Mouse (Mus musculus) cerebellum, adult 9-11 months (tissue): Measurements from ENCODE around the gene Gzmc.
"Not testable (repeated sequence)": the region's sequence is repeated elsewhere in the genome, so short reads cannot be mapped to it uniquely, and the experiment has no call there.

Experiments used
- DNase-seq: peaks from one replicate; pipeline ENCODE4 v3.0.0; 2022

The Gzmc gene

DNA sequence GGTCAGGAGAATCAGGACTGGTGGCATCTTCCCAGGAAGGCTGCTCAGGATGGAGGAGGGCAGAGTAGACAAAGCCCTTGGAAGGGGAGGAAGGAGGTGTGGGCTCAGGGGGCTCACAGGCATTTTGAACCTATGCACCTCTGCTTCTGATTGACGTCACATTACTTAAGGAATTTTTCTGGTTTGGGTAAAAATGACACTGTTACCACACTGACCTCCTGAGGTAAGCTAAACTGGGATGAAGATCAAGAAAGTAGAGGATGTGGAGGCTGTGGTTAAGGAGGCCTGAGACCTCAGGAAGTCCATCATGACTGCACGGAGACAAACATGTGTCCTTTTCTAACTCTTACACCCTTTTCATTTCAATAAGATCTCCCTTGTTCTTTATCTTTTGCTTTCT lies at the start of gene Gzmc:
Gzmc (minus strand) TSS at position 101 of the 400 bp plus-strand sequence.
- DNase-seq = no peak

DNA sequence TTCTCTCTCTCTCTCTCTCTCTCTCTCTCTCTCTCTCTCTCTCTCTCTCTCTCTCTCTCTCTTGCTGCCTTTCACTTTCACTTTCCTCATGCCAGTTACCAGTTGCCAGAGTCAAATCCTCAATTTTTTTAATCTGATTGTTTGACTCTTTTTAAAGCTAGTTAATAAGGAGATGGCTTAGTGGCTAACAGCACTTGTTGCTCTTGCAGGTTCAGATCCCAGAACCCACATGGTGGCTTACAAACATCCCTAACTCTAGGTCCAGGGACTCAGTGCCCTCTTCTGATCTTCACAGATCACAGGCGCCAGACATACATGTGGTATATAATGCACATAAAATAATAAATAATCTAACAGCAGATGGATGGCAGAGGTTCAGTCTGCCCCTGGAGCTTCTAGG lies 49.4 kb upstream of the Gzmc start:
- no peak for DNase-seq

DNA sequence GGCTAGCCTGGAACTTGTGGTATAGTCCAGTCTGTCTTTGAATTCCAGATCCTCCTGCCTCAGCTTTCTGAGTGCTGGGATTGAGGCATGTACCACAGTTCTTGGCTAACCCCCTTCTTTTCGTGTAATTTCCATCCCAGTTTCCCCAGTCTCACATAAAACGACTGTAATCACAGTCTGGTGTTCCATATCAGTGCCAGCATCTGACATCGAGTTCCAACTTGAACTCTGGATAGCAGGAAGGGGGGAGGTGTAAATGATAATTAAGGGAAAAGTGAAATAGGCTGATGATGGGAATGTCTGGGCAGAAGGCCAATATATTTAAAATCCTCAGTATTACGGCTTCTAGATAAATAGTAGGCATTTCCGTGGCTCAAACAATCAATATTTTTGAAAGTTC lies 46.6 kb upstream of the Gzmc start:
- DNase-seq = no peak

DNA sequence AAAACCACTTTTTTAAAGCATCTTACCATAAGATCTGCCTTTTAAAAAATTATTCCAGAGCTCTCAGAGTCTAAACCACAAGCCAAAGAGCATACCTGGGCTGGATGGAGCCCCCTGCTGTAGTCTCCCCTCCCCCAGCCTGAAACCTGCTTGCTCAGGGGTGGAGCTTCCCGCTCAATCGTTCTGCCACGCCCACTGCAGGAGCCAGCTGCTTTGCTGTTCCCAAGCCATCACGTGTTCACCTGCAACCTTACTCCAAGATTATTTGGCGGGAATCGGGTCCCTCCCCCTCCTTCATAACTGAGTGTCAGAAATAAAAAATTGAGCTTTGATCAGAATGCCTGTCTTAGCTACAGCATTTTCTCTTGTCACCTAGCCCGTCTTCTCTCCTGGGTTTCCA lies 44.2 kb upstream of the Gzmc start:
- not testable (repeated sequence) for DNase-seq

DNA sequence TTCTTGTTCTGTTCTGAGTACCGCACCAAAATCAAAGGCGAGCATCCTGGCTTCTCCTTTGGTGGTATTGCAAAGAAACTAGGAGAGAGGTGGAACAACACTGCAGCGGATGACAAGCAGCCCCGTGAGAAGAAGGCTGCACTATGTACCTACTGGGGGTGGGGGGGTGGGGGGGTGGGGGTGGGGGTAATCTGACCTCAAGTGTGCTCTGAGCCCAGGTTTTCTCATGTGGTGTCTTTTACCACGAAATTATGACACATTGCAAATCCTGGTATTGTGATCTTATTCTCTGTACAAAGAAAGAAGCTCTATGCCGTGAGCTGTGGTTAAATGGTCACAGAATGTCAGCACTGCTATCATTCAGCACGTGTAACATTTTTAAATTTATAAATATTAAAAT lies 41.6 kb upstream of the Gzmc start:
- DNase-seq = not testable (repeated sequence)

DNA sequence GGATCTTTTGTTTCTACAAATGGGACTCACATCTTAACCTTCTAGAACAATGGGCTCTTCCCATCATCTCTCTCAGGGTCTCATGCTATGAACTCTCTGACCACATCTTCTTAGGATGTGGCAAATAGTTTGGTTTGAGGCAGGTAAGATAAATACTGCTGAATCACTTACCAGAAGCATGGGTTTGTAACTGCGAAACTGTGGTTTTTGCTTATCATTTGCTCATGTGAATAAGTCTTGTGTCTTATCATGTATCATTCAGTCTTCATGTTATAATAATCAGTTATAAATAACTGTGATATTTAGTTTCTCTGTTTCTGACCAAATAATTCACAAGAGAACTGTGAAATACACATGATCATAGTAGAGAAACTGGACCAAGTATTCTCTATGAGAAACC lies 31.7 kb upstream of the Gzmc start:
- no peak for DNase-seq

DNA sequence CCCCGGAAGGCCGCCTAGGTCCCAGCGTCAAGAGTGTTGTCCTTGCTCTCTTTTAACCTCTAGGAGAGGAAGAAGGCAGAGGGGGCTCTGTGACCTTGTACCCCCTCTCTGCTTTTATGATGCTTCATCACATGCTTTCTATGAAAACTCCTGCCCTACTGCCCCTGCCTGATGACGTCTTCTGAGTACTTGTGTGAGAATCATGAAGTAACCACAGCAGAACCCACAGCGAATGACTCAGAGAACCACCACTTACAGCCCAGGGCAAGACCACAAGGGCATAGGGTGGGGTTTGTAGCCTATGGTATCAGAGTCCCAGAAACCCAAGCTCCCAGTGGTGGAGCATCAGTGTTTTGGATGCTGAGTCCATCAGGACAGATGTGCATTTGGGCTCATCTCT lies 27.7 kb upstream of the Gzmc start, which contains the start of gene Gzmb:
Gzmb (minus strand) TSS at position 108 of the 400 bp plus-strand sequence.
- DNase-seq = no peak

DNA sequence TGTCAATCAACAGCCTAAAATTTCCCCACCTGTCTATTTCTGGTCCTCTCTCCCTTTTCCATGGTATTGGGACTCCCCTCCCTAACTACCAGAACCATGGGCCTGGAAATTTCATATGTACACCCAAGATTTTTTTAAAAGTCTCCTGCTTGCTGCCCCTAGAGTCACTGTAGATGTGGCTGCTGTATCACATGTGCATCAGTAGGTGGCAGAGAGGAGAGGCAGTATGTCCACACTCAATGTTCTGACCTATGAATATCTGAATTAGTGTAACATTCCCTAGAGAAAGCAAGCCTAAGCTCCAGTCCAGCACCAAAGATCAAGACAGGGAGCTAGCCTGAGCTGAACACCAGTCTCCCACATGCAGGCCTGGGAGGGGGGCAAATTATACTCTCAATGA lies 6.0 kb upstream of the Gzmc start:
- DNase-seq = no peak

DNA sequence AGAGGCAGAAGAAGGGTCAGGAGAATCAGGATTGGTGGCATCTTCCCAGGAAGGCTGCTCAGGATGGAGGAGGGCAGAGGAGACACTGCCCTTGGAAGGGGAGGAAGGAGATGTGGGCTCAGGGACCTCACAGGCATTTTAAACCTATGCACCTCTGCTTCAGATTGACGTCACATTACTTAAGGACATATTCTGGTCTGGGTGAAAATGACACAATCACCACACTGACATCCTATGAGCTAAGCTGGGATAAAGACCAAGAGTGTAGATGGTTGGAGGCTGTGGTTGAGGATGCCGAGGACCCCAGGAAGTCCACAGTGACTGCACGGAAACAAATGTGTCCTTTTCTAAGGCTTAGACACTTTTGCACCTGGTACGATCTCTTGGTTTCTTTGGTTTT lies 23.1 kb downstream of the Gzmc start, which contains the start of gene Gzmf:
Gzmf (minus strand) TSS at position 101 of the 400 bp plus-strand sequence.
- DNase-seq = no peak

DNA sequence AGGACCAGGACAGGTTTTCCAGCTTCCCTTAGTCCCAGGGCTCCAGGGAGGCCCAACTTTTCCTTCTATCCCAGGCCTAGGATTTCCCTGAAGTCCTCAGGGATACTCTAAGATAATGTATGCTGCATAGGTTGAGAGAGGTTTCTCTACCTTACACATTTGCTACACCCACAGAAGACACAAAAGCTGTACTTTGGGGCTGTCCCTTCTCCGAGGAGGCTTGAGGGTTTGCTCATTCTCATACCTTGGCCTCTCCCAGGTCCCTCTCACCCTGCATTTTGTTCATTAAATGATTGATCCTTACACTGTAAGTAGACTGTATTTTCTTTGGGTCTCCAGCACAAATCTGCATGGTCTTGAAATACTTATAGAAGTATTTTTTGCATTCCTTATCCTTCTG lies 28.8 kb downstream of the Gzmc start:
- DNase-seq = no peak

DNA sequence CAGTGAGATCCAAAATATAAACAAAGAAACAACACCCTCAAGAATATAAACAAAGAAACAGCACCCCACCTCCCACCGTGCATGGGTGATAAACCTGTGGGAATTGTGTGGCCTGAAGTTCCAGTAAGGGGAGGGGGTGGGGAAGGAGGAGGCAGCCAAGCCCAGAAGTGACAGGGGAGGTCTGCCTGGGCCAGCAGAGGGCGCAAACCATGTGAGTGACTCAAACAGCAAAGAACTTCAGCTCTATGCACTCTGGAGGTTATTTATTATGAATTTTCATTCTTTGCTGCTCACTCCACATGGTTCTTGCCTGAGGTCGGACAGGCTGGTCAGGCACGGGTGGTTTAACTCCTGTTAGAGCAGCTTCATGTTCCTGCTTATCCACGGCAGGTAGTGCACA lies 29.4 kb downstream of the Gzmc start:
- not testable (repeated sequence) for DNase-seq

DNA sequence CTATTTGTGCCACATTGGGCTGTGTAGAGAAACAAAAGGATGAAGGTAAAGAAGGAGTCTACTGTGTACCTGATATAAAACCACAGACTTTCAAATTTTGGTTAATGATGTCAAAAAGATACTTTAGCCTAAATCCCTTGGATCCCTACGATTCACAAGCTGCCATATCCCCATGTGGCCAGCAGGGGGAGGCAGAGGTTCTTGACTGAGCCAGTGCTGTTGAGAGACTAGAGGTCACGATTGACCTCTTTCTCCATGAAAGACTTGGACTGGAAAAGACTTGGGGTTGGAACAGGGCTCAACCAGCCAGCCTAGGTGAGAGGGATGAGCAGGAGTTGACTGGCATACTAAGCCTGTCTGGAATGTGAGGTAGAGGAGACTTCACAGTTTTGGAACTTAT lies 30.5 kb downstream of the Gzmc start:
- peak; percentile 35 for DNase-seq

DNA sequence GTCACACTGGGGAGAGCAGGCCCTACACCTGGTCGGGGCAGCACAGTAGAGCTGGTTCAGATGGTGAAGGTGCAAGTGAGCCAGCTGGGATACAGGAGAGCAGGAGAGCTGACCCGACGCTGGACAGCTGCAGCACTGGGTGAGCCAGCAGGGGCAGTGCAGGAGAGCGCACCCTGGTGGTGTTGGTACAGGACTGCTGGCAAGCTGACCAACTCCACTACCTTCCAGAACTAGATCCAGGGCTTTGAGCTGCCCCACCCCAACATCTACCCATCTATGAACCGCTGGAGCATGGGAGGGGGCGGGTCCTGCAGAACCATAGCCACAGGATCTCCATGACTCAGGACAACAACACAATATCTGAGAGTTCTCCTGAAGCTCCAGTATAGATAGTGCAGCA lies 47.5 kb downstream of the Gzmc start:
- no peak for DNase-seq

DNA sequence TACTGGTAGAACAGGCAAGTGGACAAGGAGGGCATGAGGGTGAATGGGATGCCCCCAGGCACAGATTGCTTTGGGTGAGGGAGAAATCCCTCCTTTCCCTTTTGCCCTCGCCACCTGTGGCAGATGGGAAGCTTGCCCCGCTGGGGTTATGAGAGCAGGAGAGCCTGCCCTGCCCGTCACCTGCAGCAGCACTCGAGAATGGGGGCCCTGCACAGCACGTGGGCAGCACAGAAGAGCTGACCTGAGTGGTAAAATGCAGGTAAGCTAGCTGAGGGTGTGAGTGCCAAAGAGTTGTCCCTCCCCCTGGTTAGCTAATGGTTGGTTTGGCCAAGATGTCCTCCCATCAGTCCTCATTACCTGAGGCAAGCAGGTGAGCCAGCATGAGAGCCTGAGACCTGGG lies 47.9 kb downstream of the Gzmc start:
- DNase-seq = no peak
